Mouse (Mus musculus): ENCODE measurements around the gene Gm10277. TPM values are rescaled to one million over a fixed set of nuclear protein-coding genes. Genes with fewer than 3 reads are reported as not detected.
"Not testable (repeated sequence)": the region's sequence is repeated elsewhere in the genome, so short reads cannot be mapped to it uniquely, and the experiment has no call there.

Gene Gm10277
- polyA plus RNA-seq, 1 experiment = not detected

- Histone ChIP-seq H3K27ac (ENCODE audit: insufficient read depth, low read depth, low read length) (no peak overlapping the region), H3K4me1 (ENCODE audit: control insufficient read depth, insufficient read depth, low read length) (peaks cover 6% of the 10 kb centered on the region), H3K4me3 (ENCODE audit: insufficient read depth, low read length) (peak overlapping the region; percentile 85)
- TF ChIP-seq POLR2A (IDR thresholded peaks at IDR 0.05; ENCODE audit: borderline replicate concordance, low read depth, low read length) (no peak), CTCF (IDR thresholded peaks at IDR 0.05; ENCODE audit: low read depth, low read length) (no peak)
Measured at GRCm38 (mm10) chr11:77763673-77764340, 23.7 kb downstream of the Gm10277 start.

- no peak for TF ChIP-seq POLR2A (IDR thresholded peaks at IDR 0.05; ENCODE audit: borderline replicate concordance, low read depth, low read length)
- TF ChIP-seq CTCF (IDR thresholded peaks at IDR 0.05; ENCODE audit: low read depth, low read length) = peak; percentile 27; the same call in 1 of the 2 replicates
- Histone ChIP-seq H3K27ac (ENCODE audit: insufficient read depth, low read depth, low read length) (no peak within 1 kb of the TSS), H3K4me3 (ENCODE audit: insufficient read depth, low read length) (peak within 1 kb of the TSS; percentile 85), H3K4me1 (ENCODE audit: control insufficient read depth, insufficient read depth, low read length) (peaks cover 6% of the 10 kb centered on the region)
Measured at GRCm38 (mm10) chr11:77762783-77763672, 24.5 kb downstream of the Gm10277 start, which contains the start of gene Myo18a. Gene Myo18a, plus strand, starts transcription at chr11:77763246.

GRCm38 (mm10) chr11:77760031-77760430, 27.5 kb downstream of the Gm10277 start:
- peaks cover 6% of the 10 kb centered on the region for H3K4me1 ChIP-seq (ENCODE audit: control insufficient read depth, insufficient read depth, low read length)
- TF ChIP-seq CTCF (IDR thresholded peaks at IDR 0.05; ENCODE audit: low read depth, low read length) = no peak
- no peak for TF ChIP-seq POLR2A (IDR thresholded peaks at IDR 0.05; ENCODE audit: borderline replicate concordance, low read depth, low read length)

GRCm38 (mm10) chr11:77753469-77753868, 34.1 kb downstream of the Gm10277 start:
- Histone ChIP-seq H3K4me3 (ENCODE audit: insufficient read depth, low read length) (no peak overlapping the region), H3K27ac (ENCODE audit: insufficient read depth, low read depth, low read length) (no peak overlapping the region), H3K4me1 (ENCODE audit: control insufficient read depth, insufficient read depth, low read length) (no peaks in the 10 kb centered on the region)
- TF ChIP-seq POLR2A (IDR thresholded peaks at IDR 0.05; ENCODE audit: borderline replicate concordance, low read depth, low read length) (no peak), CTCF (IDR thresholded peaks at IDR 0.05; ENCODE audit: low read depth, low read length) (no peak)

More at GRCm38 (mm10) chr11:77760031-77760430, 27.5 kb downstream of the Gm10277 start:
- Histone ChIP-seq H3K27ac (ENCODE audit: insufficient read depth, low read depth, low read length) (no peak overlapping the region), H3K4me3 (ENCODE audit: insufficient read depth, low read length) (no peak overlapping the region)

GRCm38 (mm10) chr11:77752525-77752924, 35.0 kb downstream of the Gm10277 start:
- Histone ChIP-seq H3K4me3 (ENCODE audit: insufficient read depth, low read length) (no peak overlapping the region), H3K27ac (ENCODE audit: insufficient read depth, low read depth, low read length) (no peak overlapping the region), H3K4me1 (ENCODE audit: control insufficient read depth, insufficient read depth, low read length) (no peaks in the 10 kb centered on the region)
- TF ChIP-seq CTCF (IDR thresholded peaks at IDR 0.05; ENCODE audit: low read depth, low read length) (no peak), POLR2A (IDR thresholded peaks at IDR 0.05; ENCODE audit: borderline replicate concordance, low read depth, low read length) (no peak)

GRCm38 (mm10) chr11:77748996-77749395, 38.6 kb downstream of the Gm10277 start:
- no peak for TF ChIP-seq POLR2A (IDR thresholded peaks at IDR 0.05; ENCODE audit: borderline replicate concordance, low read depth, low read length)
- no peak for TF ChIP-seq CTCF (IDR thresholded peaks at IDR 0.05; ENCODE audit: low read depth, low read length)
- H3K4me1 ChIP-seq (ENCODE audit: control insufficient read depth, insufficient read depth, low read length) = no peaks in the 10 kb centered on the region
- no peak overlapping the region for H3K4me3 ChIP-seq (ENCODE audit: insufficient read depth, low read length)
- H3K27ac ChIP-seq (ENCODE audit: insufficient read depth, low read depth, low read length) = no peak overlapping the region

- not testable (repeated sequence) for H3K4me1 ChIP-seq (ENCODE audit: control insufficient read depth, insufficient read depth, low read length); H3K27ac ChIP-seq (ENCODE audit: insufficient read depth, low read depth, low read length)
Measured at GRCm38 (mm10) chr11:77747103-77747502, 40.4 kb downstream of the Gm10277 start.

GRCm38 (mm10) chr11:77746652-77747051, 40.9 kb downstream of the Gm10277 start:
- no peak for TF ChIP-seq POLR2A (IDR thresholded peaks at IDR 0.05; ENCODE audit: borderline replicate concordance, low read depth, low read length)
- no peak for TF ChIP-seq CTCF (IDR thresholded peaks at IDR 0.05; ENCODE audit: low read depth, low read length)
- no peak overlapping the region for H3K4me3 ChIP-seq (ENCODE audit: insufficient read depth, low read length)
- no peak overlapping the region for H3K27ac ChIP-seq (ENCODE audit: insufficient read depth, low read depth, low read length)
- no peaks in the 10 kb centered on the region for H3K4me1 ChIP-seq (ENCODE audit: control insufficient read depth, insufficient read depth, low read length)

More at GRCm38 (mm10) chr11:77747103-77747502, 40.4 kb downstream of the Gm10277 start:
- H3K4me3 ChIP-seq (ENCODE audit: insufficient read depth, low read length) = not testable (repeated sequence)

GRCm38 (mm10) chr11:77743966-77744365, 43.6 kb downstream of the Gm10277 start:
- TF ChIP-seq CTCF (IDR thresholded peaks at IDR 0.05; ENCODE audit: low read depth, low read length) = no peak
- no peak for TF ChIP-seq POLR2A (IDR thresholded peaks at IDR 0.05; ENCODE audit: borderline replicate concordance, low read depth, low read length)
- H3K27ac ChIP-seq (ENCODE audit: insufficient read depth, low read depth, low read length) = no peak overlapping the region
- H3K4me1 ChIP-seq (ENCODE audit: control insufficient read depth, insufficient read depth, low read length) = no peaks in the 10 kb centered on the region
- H3K4me3 ChIP-seq (ENCODE audit: insufficient read depth, low read length) = no peak overlapping the region

- TF ChIP-seq POLR2A (IDR thresholded peaks at IDR 0.05; ENCODE audit: borderline replicate concordance, low read depth, low read length) (no peak), CTCF (IDR thresholded peaks at IDR 0.05; ENCODE audit: low read depth, low read length) (no peak)
- no peaks in the 10 kb centered on the region for H3K4me1 ChIP-seq (ENCODE audit: control insufficient read depth, insufficient read depth, low read length)
- no peak overlapping the region for H3K4me3 ChIP-seq (ENCODE audit: insufficient read depth, low read length)
- H3K27ac ChIP-seq (ENCODE audit: insufficient read depth, low read depth, low read length) = no peak overlapping the region
Measured at GRCm38 (mm10) chr11:77738555-77738954, 49.0 kb downstream of the Gm10277 start.

Measured in bone marrow macrophage, adult 2 months (primary cell).